Comparison of ENCODE assay signal across 8 mouse cellular contexts in genomic region chr13:12650877-12651176, GRCm38 (mm10).
DNase-seq lines count a peak whose midpoint lies in the region; ATAC-seq and TF ChIP-seq lines count a peak whose summit lies in the region.
"Not testable (repeated sequence)": the region's sequence is repeated elsewhere in the genome, so short reads cannot be mapped to it uniquely, and the experiment has no call there.

No protein-coding gene starts in this region.

- ATAC-seq in hematopoietic stem cell, adult 5-6 weeks (replicated peaks in 1 of 2; ENCODE audit: insufficient read depth in 1 of 2, low FRiP score in 2 of 2, low TSS enrichment in 1 of 2, low read depth in 1 of 2, poor library complexity in 2 of 2, severe bottlenecking in 2 of 2): peak; percentile 70 to 71
- ATAC-seq in liver, postnatal 0 days: peak; percentile 40; the same call in 1 of the 2 replicates
- peak; percentile 83 for ATAC-seq in neural tube, embryonic 11.5 days (ENCODE audit: insufficient read depth, low FRiP score, low TSS enrichment)

- not testable (repeated sequence) for H3K27me3 ChIP-seq in liver, postnatal 0 days (ENCODE audit: insufficient read depth, low read length); neural tube, embryonic 11.5 days (ENCODE audit: control insufficient read depth, insufficient read depth, low read length); testis, adult 2 months (ENCODE audit: control insufficient read depth, insufficient read depth, low read length)

- in situ Hi-C loops in ES-E14 (cut with MboI; ENCODE audit: low sequenced_read_pairs in 2 of 2, unreplicated experiment in 2 of 2): not testable (repeated sequence)

- WGBS in liver, postnatal 0 days (ENCODE audit: insufficient replicate concordance): 1% methylated on average over 10 of the region's 13 CpGs
- 0% methylated on average over 10 of the region's 13 CpGs for WGBS in neural tube, embryonic 11.5 days

- TF ChIP-seq POLR2A in testis, adult 2 months (IDR thresholded peaks at IDR 0.05; ENCODE audit: control insufficient read depth, low read depth, low read length): not testable (repeated sequence)

- not testable (repeated sequence) for H3K4me1 ChIP-seq in ES-E14 (ENCODE audit: control insufficient read depth in 2 of 2, insufficient read depth in 2 of 2, low read length in 2 of 2, poor library complexity in 1 of 2); liver, postnatal 0 days (ENCODE audit: insufficient read depth); neural tube, embryonic 11.5 days (ENCODE audit: control insufficient read depth, insufficient read depth, low read length); testis, adult 2 months (ENCODE audit: control insufficient read depth, insufficient read depth, low read length)

- H3K4me3 ChIP-seq in ES-E14 (ENCODE audit: insufficient read depth in 1 of 2, low read depth in 1 of 2, low read length in 2 of 2, poor library complexity in 1 of 2, severe bottlenecking in 1 of 2): peak overlapping the region; percentile 54 to 62
- H3K4me3 ChIP-seq in layer of hippocampus, adult 2 months: peak overlapping the region; percentile 53
- peak overlapping the region; percentile 17; the same call in 1 of the 2 replicates for H3K4me3 ChIP-seq in liver, postnatal 0 days (ENCODE audit: low read depth, low read length)
- peak overlapping the region; percentile 29 for H3K4me3 ChIP-seq in neural tube, embryonic 11.5 days (ENCODE audit: low read depth, low read length)
- peak overlapping the region; percentile 45 for H3K4me3 ChIP-seq in testis, adult 2 months (ENCODE audit: control insufficient read depth, low read depth, low read length)

- not testable (repeated sequence) for TF ChIP-seq EP300 in liver, postnatal 0 days (IDR thresholded peaks at IDR 0.05; ENCODE audit: low read depth)

- not testable (repeated sequence) for DNase-seq in ES-E14 (ENCODE audit: low read depth, low spot score)
- peak; percentile 41 for DNase-seq in cerebellum, adult 8-10 months
- DNase-seq in frontal cortex, adult 2 months (ENCODE audit: extremely low spot score in 1 of 2, low spot score in 1 of 2): peak; percentile 31 to 65
- DNase-seq in layer of hippocampus, adult 2 months (ENCODE audit: low spot score in 2 of 2): peak; percentile 26 to 40
- DNase-seq in liver, postnatal 0 days: peak; percentile 20
- DNase-seq in neural tube, embryonic 11.5 days (ENCODE audit: low spot score): peak; percentile 75

- not testable (repeated sequence) for H3K9ac ChIP-seq in ES-E14 (ENCODE audit: insufficient read depth, low read depth, low read length, poor library complexity, severe bottlenecking); liver, postnatal 0 days (replicated peaks); neural tube, embryonic 11.5 days (ENCODE audit: low read length)

- H3K27ac ChIP-seq in ES-E14 (ENCODE audit: insufficient read depth, low read depth, low read length, poor library complexity, severe bottlenecking); layer of hippocampus, adult 2 months; liver, postnatal 0 days (ENCODE audit: low read depth); neural tube, embryonic 11.5 days (ENCODE audit: low read depth, low read length); testis, adult 2 months (ENCODE audit: control insufficient read depth, insufficient read depth, low read depth, low read length): not testable (repeated sequence)

- peak overlapping the region; percentile 59 for H3K4me2 ChIP-seq in liver, postnatal 0 days (ENCODE audit: low read depth, low read length)
- peak overlapping the region; percentile 42 for H3K4me2 ChIP-seq in neural tube, embryonic 11.5 days (ENCODE audit: low read depth)

- TF ChIP-seq CTCF in layer of hippocampus, adult 2 months (conservative IDR thresholded peaks at IDR 0.05); liver, postnatal 0 days (IDR thresholded peaks at IDR 0.05; ENCODE audit: low read depth); testis, adult 2 months (IDR thresholded peaks at IDR 0.05; ENCODE audit: control insufficient read depth, insufficient read depth, insufficient replicate concordance, low read depth, low read length): not testable (repeated sequence)

- H3K36me3 ChIP-seq in ES-E14 (ENCODE audit: control insufficient read depth, insufficient read depth, low read length, poor library complexity, severe bottlenecking); liver, postnatal 0 days (replicated peaks; ENCODE audit: insufficient read depth, low read length); neural tube, embryonic 11.5 days (ENCODE audit: control insufficient read depth, insufficient read depth, low read length); testis, adult 2 months (ENCODE audit: control insufficient read depth, insufficient read depth, low read length): not testable (repeated sequence)

- H3K9me3 ChIP-seq in ES-E14 (ENCODE audit: control insufficient read depth, insufficient read depth, low read depth, low read length); liver, postnatal 0 days (ENCODE audit: low read length); neural tube, embryonic 11.5 days (ENCODE audit: control insufficient read depth, low read length): not testable (repeated sequence)
